Mouse (Mus musculus) embryonic facial prominence, embryonic 15.5 days (tissue): ENCODE data around the gene Nav2. TPM values are rescaled to one million over a fixed set of nuclear protein-coding genes. Genes with fewer than 3 reads are reported as not detected.

Experiments
- ATAC-seq: fragments of 200-750 bp; cut with Nextera tagmentation; 2 replicates; pipeline ENCODE4 v1.8.0; 2017; ENCODE audit warnings: low read depth, moderate TSS enrichment; ENCODE audit not compliant: insufficient number of reproducible peaks, low FRiP score, low TSS enrichment
- H3K27ac ChIP-seq: fragments of 300-500 bp; sonication (generic); replicated peaks from 2 replicates; pipeline ENCODE4 v1.5.1; 2015; ENCODE audit warnings: mild to moderate bottlenecking, inconsistent platforms
- H3K27me3 ChIP-seq: fragments of 300-500 bp; sonication (generic); 2 replicates; pipeline ENCODE4 v1.6.1; 2015; ENCODE audit warnings: inconsistent platforms
- H3K36me3 ChIP-seq: fragments of 300-500 bp; sonication (generic); 2 replicates; pipeline ENCODE4 v1.6.1; 2015; ENCODE audit warnings: mild to moderate bottlenecking, inconsistent platforms
- H3K4me1 ChIP-seq: fragments of 300-500 bp; sonication (generic); 2 replicates; pipeline ENCODE4 v1.6.1; 2015; ENCODE audit warnings: inconsistent platforms
- H3K4me2 ChIP-seq: fragments of 300-500 bp; sonication (generic); replicated peaks from 2 replicates; pipeline ENCODE4 v1.6.1; 2015; ENCODE audit warnings: mild to moderate bottlenecking, inconsistent platforms
- H3K4me3 ChIP-seq: fragments of 300-500 bp; sonication (generic); replicated peaks from 2 replicates; pipeline ENCODE4 v1.5.1; 2015; ENCODE audit warnings: mild to moderate bottlenecking, inconsistent platforms
- H3K9ac ChIP-seq: fragments of 300-500 bp; sonication (generic); 2 replicates; pipeline ENCODE4 v1.6.1; 2015; ENCODE audit warnings: inconsistent platforms
- H3K9me3 ChIP-seq: fragments of 300-500 bp; sonication (generic); replicated peaks from 2 replicates; pipeline ENCODE4 v1.6.1; 2016; ENCODE audit warnings: inconsistent platforms
- WGBS: fragments of 180-500 bp; shearing (Covaris S2); methylation state at CpG from one replicate; pipeline ENCODE4 v1.1.7; 2015; 5-methylcytosine and 5-hydroxymethylcytosine counted together
- polyA plus RNA-seq: library from polyadenylated mRNA; unstranded; fragments of >200 nt; fragmentation: Nextera tagmentation; extraction: Ambion mirVana; gene quantifications from 2 replicates; pipeline ENCODE4 v1.2.1, GENCODE M21; 2015

Gene Nav2
- polyA plus RNA-seq, 1 experiment from 2014 or later, result 23.4 TPM

DNA sequence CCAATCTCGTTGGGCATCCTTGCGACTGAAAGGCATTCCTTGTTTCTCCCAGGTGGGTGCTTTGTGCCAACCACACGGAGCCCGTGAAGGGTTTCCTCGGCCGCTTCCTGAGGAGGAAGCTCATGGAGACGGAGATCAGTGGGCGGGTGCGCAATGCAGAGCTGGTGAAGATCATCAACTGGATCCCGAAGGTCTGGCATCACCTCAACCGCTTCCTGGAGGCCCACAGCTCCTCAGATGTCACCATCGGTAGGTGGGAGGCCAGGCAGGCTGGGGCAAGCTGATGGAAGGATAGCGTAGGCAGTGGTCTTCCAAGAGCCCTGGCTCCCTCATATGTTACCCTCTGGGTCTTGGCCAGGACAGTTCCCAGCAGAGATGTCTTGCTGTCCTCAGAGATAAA, 689.7 kb downstream of the Nav2 start:
- no peaks in the 10 kb centered on the region for H3K9me3 ChIP-seq
- H3K27me3 ChIP-seq, result no peaks in the 10 kb centered on the region
- H3K9ac ChIP-seq, result no peak overlapping the region
- no peak overlapping the region for H3K27ac ChIP-seq
- no peak overlapping the region for H3K4me3 ChIP-seq
- H3K4me2 ChIP-seq, result no peak overlapping the region
- ATAC-seq, result no peak
- H3K4me1 ChIP-seq, result no peaks in the 10 kb centered on the region
- H3K36me3 ChIP-seq, result peaks cover 80% of the 10 kb centered on the region
- 89% methylated on average over 13 of the region's 13 CpGs for WGBS

DNA sequence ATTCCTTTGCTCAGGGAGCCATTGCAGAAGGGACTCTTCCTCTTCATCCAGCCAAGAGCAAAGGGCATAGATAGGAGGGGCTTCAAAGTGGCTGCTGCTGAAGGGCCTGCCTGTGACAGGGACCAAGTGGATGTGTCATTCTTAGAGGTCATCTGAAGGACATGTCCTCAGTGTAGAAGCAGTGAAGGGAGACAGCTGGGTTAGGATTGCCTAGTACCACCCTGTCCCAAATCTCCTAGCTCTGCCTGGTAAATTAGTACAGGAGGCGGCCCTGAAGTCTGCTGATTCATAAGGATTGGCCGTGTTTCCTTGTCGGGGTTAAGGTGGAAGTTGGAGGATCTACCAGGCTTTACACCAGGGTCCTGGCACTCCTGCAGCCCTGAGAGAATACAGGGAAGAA, 691.4 kb downstream of the Nav2 start:
- Histone ChIP-seq H3K27me3 (no peaks in the 10 kb centered on the region), H3K4me1 (no peaks in the 10 kb centered on the region), H3K9me3 (no peaks in the 10 kb centered on the region), H3K4me2 (no peak overlapping the region), H3K27ac (no peak overlapping the region), H3K4me3 (no peak overlapping the region), H3K36me3 (peaks cover 74% of the 10 kb centered on the region), H3K9ac (no peak overlapping the region)
- no peak for ATAC-seq
- WGBS, result 80% methylated on average over 3 of the region's 3 CpGs

DNA sequence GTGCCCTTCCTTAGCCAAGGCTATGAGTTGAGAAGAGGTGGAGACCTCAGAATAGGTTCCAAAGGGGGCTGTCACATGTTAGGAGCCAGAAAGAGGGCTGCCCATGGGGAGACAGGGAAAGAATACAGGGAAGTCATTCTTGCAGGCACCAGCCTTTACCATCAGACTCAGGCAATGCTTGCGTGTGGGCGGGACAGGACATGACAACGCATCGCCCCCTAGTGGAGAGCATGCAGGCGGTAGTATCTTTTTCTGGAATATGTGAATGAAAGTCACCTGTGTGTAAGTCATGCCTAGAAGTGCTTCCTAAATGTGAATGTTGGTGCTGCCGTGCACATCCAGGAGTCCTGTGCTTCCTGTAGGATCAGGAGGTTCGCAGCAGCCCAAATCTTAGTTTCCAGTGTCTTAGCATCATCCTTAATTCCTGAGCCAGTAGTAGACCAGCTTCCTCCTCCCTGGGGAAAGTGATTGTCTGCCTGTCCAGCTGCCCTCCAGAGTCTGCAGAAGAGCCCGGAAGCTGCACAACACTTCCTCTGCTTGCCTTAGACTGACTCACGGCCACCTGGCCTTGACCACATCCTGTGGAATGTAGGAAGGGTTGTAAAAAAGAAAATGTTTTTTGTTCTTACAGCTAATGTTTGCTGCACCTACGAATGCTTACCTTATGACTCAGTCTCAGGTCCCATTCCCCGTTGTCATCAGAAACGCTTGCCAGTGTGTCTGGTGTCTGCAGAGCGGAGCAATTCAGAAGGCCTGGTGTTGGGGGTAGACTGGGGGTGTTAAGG, 692.9 kb downstream of the Nav2 start:
- no peak overlapping the region for H3K9ac ChIP-seq
- no peaks in the 10 kb centered on the region for H3K27me3 ChIP-seq
- H3K4me1 ChIP-seq, result no peaks in the 10 kb centered on the region
- no peak overlapping the region for H3K4me2 ChIP-seq
- no peak overlapping the region for H3K4me3 ChIP-seq
- 49% methylated on average over 13 of the region's 13 CpGs for WGBS
- peaks cover 72% of the 10 kb centered on the region for H3K36me3 ChIP-seq
- no peak overlapping the region for H3K27ac ChIP-seq
- no peak for ATAC-seq
- H3K9me3 ChIP-seq, result no peaks in the 10 kb centered on the region

GRCm38 (mm10) chr7:49604244-49604643, 695.7 kb downstream of the Nav2 start:
- Histone ChIP-seq H3K9me3 (no peaks in the 10 kb centered on the region), H3K4me1 (no peaks in the 10 kb centered on the region), H3K27me3 (no peaks in the 10 kb centered on the region), H3K4me3 (no peak overlapping the region), H3K4me2 (no peak overlapping the region), H3K36me3 (peaks cover 48% of the 10 kb centered on the region), H3K9ac (no peak overlapping the region), H3K27ac (no peak overlapping the region)
- ATAC-seq, result no peak
- 86% methylated on average over 14 of the region's 14 CpGs for WGBS

- peaks cover 43% of the 10 kb centered on the region for H3K36me3 ChIP-seq
- WGBS, result 89% methylated on average over 15 of the region's 15 CpGs
- no peak for ATAC-seq
- H3K9me3 ChIP-seq, result no peaks in the 10 kb centered on the region
- no peak overlapping the region for H3K4me3 ChIP-seq
- H3K27me3 ChIP-seq, result no peaks in the 10 kb centered on the region
- no peaks in the 10 kb centered on the region for H3K4me1 ChIP-seq
- H3K4me2 ChIP-seq, result no peak overlapping the region
- H3K27ac ChIP-seq, result no peak overlapping the region
- H3K9ac ChIP-seq, result no peak overlapping the region
These were observed 696.7 kb downstream of the Nav2 start for GRCm38 (mm10) chr7:49604965-49605795.

GRCm38 (mm10) chr7:49616258-49616735, 707.8 kb downstream of the Nav2 start:
- Histone ChIP-seq H3K9ac (no peak overlapping the region), H3K27ac (no peak overlapping the region), H3K4me1 (0 out of 2 replicates have a peak, but pooled peaks cover 3% of the 10 kb centered on the region), H3K4me2 (peak overlapping the region; percentile 37), H3K9me3 (no peaks in the 10 kb centered on the region), H3K36me3 (no peaks in the 10 kb centered on the region), H3K27me3 (peaks cover 18% of the 10 kb centered on the region), H3K4me3 (no peak overlapping the region)
- ATAC-seq, result no peak
- WGBS, result 7% methylated on average over 6 of the region's 7 CpGs

GRCm38 (mm10) chr7:49617087-49617486, 708.6 kb downstream of the Nav2 start:
- H3K4me3 ChIP-seq, result no peak overlapping the region
- WGBS, result 79% methylated on average over 4 of the region's 4 CpGs
- no peaks in the 10 kb centered on the region for H3K9me3 ChIP-seq
- H3K4me1 ChIP-seq, result 0 out of 2 replicates have a peak, but pooled peaks cover 3% of the 10 kb centered on the region
- peaks cover 18% of the 10 kb centered on the region for H3K27me3 ChIP-seq
- H3K9ac ChIP-seq, result no peak overlapping the region
- no peak overlapping the region for H3K27ac ChIP-seq
- no peaks in the 10 kb centered on the region for H3K36me3 ChIP-seq
- no peak overlapping the region for H3K4me2 ChIP-seq
- ATAC-seq, result peak; percentile 9; the same call in 1 of the 2 replicates

GRCm38 (mm10) chr7:49620160-49620559, 711.6 kb downstream of the Nav2 start:
- no peak overlapping the region for H3K27ac ChIP-seq
- H3K4me3 ChIP-seq, result no peak overlapping the region
- WGBS, result 80% methylated on average over 1 of the region's 1 CpGs
- no peak for ATAC-seq
- H3K4me1 ChIP-seq, result 0 out of 2 replicates have a peak, but pooled peaks cover 3% of the 10 kb centered on the region
- H3K4me2 ChIP-seq, result no peak overlapping the region
- no peaks in the 10 kb centered on the region for H3K9me3 ChIP-seq
- no peak overlapping the region for H3K9ac ChIP-seq
- no peaks in the 10 kb centered on the region for H3K36me3 ChIP-seq
- peaks cover 23% of the 10 kb centered on the region for H3K27me3 ChIP-seq

DNA sequence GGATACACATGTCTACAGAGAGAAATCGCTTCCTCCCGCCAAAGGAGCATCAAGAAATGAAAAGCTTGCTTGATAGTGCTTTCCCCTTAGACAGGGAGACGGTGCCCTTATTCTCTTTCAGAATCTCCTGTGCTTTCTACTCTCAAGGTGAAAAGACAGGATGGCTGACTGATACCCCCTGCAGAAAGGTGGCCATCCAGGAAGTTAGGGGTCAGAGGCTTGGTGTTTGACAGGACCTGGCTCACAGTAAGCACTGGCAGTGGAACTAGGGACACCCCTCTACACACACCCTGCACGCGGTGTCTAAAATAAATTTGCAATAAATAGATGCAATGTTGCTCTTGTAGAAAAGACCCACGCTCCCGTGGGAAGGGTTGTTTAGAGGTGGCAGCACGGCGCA, 723.4 kb downstream of the Nav2 start:
- Histone ChIP-seq H3K4me3 (no peak overlapping the region), H3K27me3 (peaks cover 88% of the 10 kb centered on the region), H3K4me1 (peaks cover 30% of the 10 kb centered on the region), H3K9ac (no peak overlapping the region), H3K27ac (no peak overlapping the region), H3K36me3 (no peaks in the 10 kb centered on the region), H3K4me2 (no peak overlapping the region), H3K9me3 (no peaks in the 10 kb centered on the region)
- 20% methylated on average over 9 of the region's 9 CpGs for WGBS
- ATAC-seq, result no peak

- Histone ChIP-seq H3K4me3 (no peak overlapping the region), H3K27ac (no peak overlapping the region), H3K36me3 (no peaks in the 10 kb centered on the region), H3K9me3 (no peaks in the 10 kb centered on the region), H3K4me2 (no peak overlapping the region), H3K27me3 (peaks cover 88% of the 10 kb centered on the region), H3K9ac (no peak overlapping the region), H3K4me1 (peaks cover 30% of the 10 kb centered on the region)
- no peak for ATAC-seq
- WGBS, result 7% methylated on average over 24 of the region's 24 CpGs
These were observed 723.9 kb downstream of the Nav2 start for GRCm38 (mm10) chr7:49632391-49632790.

DNA sequence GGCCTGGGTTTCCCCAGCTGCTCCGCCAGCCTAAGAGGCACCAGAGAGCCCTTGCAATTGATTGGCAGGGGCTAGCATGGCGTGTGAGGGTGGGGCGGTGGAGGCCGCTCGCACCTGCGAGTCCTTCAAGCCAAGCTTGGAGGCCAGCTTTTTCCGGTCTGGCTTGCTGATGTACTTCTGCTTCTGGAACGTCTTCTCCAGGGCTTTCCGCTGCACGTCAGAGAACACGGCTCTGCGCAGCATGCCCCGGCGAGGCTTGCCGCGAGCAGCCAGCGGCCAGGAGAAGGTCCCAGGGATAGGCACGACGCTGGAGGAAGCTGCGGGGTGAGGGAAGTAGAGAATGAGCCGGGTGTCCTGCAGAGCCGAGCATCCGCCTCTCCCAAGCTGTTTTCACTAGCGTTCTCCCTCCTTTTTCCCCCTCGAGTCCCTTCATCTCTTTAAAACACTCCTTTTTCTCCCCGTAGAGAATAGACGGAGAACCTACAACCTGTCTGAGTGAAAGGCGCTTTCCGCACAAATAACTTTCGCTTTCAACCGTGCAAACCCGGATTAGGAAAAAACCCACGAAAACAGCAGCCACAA, 725.0 kb downstream of the Nav2 start:
- H3K27ac ChIP-seq, result no peak overlapping the region
- H3K36me3 ChIP-seq, result no peaks in the 10 kb centered on the region
- H3K4me2 ChIP-seq, result peak overlapping the region; percentile 53
- H3K4me1 ChIP-seq, result peaks cover 34% of the 10 kb centered on the region
- no peaks in the 10 kb centered on the region for H3K9me3 ChIP-seq
- peaks cover 85% of the 10 kb centered on the region for H3K27me3 ChIP-seq
- no peak overlapping the region for H3K9ac ChIP-seq
- under 1% methylated on average over 33 of the region's 33 CpGs for WGBS
- peak overlapping the region; percentile 33 for H3K4me3 ChIP-seq
- ATAC-seq, result no peak
